Mouse (Mus musculus): Measurements from ENCODE around the gene Dlg4. TPM values are rescaled to one million over a fixed set of nuclear protein-coding genes. Genes with fewer than 3 reads are reported as not detected.

Dlg4 gene
- polyA plus RNA-seq, 2 experiments, result 0.33 to 1.9 TPM

DNA sequence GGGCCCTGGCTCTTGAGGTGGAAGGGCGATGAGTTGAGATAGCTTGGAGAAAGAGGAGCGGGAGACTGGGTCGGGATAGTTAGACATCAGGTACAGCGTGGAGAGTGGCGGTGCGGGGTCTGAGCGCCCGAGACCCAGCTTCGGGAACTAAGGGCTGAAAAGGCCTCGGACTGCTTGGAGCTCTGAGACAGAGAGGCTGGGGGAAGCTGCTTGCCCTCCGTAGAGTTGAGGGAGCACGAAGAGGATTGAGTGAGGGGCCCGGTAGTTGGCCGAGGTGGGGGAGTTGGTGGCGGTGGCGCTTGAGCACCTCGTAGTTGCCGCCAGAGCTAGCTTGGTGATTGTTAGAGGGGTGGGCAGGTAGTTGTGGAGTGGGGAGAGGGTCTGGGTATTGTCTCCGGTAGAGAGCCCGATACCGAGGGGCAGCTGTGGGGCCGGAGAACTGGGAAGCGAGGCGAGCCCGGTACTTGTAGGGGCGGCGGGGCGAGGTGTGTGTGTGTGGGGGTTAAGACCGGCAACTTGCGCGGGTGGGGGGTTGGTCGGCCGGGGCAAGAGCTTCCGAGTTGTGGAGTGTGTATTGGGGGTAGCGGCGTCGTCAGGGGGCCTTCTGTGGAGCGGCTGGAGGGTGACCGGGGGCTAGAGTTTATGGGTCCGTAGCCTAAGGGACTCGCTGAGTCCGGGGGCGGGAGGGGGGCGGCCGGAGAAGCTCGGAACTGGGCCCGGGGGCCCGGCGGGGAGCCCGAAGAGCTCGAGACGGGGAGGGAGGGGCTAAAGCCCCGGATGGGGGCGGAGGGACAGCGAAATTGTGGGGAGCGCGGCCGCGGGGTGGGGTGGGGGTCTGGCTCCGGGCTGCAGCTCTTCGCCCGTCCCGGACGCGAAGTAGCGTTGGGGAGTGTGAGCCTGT is 20.3 kb upstream of the Dlg4 start:
- no peak for TF ChIP-seq CTCF (IDR thresholded peaks at IDR 0.05; ENCODE audit: low read depth)
- Histone ChIP-seq H3K4me2 (ENCODE audit: low read depth) (peak overlapping the region; percentile 91), H3K9me3 (ENCODE audit: control insufficient read depth, low read length) (no peaks in the 10 kb centered on the region), H3K27me3 (ENCODE audit: control insufficient read depth, insufficient read depth, low read length) (no peaks in the 10 kb centered on the region), H3K27ac (peak overlapping the region; percentile 95), H3K36me3 (replicated peaks; ENCODE audit: control insufficient read depth, insufficient read depth, low read depth) (peaks cover 40% of the 10 kb centered on the region), H3K9ac (replicated peaks) (peak overlapping the region; percentile 100), H3K4me1 (replicated peaks; ENCODE audit: control insufficient read depth in 2 of 2, insufficient read depth in 2 of 2, low read length in 1 of 2) (peaks cover 21 to 29% of the 10 kb centered on the region in 2 experiments), H3K4me3 (ENCODE audit: insufficient read depth in 1 of 2, low read depth in 2 of 2, low read length in 2 of 2) (peak overlapping the region; percentile 90 to 97)
- ATAC-seq (ENCODE audit: insufficient read depth), result peak; percentile 11
- no peak for DNase-seq (ENCODE audit: low read depth in 3 of 3, low spot score in 3 of 3)
- WGBS (ENCODE audit: insufficient replicate concordance), result under 1% methylated on average over 65 of the region's 66 CpGs

DNA sequence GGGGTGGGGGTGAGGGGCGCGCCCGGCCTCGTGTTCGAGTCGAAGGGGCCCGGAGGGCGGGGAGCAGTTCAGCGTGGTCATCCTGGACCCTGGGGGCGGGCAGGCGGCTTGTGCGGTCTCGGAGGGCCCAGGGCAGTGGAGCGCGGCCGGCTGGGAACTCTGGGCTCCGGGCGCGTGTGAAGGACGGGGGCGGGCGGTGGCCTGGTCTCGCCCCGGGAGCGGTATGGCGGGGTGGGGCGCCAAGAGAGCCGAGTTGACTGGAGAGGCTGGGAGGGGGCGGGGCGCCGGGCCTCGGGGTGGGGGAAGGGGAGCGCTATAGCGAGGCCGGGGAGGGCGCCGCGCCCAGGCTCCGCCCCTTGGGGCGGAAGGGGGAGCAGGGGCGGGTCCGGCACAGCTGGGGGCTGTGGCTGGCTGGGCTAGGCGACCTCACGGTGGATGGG is 19.7 kb upstream of the Dlg4 start:
- WGBS (ENCODE audit: insufficient replicate concordance), result under 1% methylated on average over 38 of the region's 44 CpGs
- Histone ChIP-seq H3K36me3 (replicated peaks; ENCODE audit: control insufficient read depth, insufficient read depth, low read depth) (peaks cover 40% of the 10 kb centered on the region), H3K4me2 (ENCODE audit: low read depth) (peak overlapping the region; percentile 91), H3K4me3 (ENCODE audit: insufficient read depth in 1 of 2, low read depth in 2 of 2, low read length in 2 of 2) (peak overlapping the region; percentile 90 to 97), H3K27ac (peak overlapping the region; percentile 95), H3K9ac (replicated peaks) (peak overlapping the region; percentile 100), H3K4me1 (replicated peaks; ENCODE audit: control insufficient read depth in 2 of 2, insufficient read depth in 2 of 2, low read length in 1 of 2) (peaks cover 22 to 34% of the 10 kb centered on the region in 2 experiments), H3K9me3 (ENCODE audit: control insufficient read depth, low read length) (no peaks in the 10 kb centered on the region), H3K27me3 (ENCODE audit: control insufficient read depth, insufficient read depth, low read length) (no peaks in the 10 kb centered on the region)
- no peak for TF ChIP-seq CTCF (IDR thresholded peaks at IDR 0.05; ENCODE audit: low read depth)
- no peak for TF ChIP-seq EP300 (IDR thresholded peaks at IDR 0.05; ENCODE audit: low read depth)
- peak; percentile 68 for ATAC-seq (ENCODE audit: insufficient read depth)
- peak; percentile 73 to 78 (median 76) for DNase-seq (ENCODE audit: low read depth in 3 of 3, low spot score in 3 of 3)

DNA sequence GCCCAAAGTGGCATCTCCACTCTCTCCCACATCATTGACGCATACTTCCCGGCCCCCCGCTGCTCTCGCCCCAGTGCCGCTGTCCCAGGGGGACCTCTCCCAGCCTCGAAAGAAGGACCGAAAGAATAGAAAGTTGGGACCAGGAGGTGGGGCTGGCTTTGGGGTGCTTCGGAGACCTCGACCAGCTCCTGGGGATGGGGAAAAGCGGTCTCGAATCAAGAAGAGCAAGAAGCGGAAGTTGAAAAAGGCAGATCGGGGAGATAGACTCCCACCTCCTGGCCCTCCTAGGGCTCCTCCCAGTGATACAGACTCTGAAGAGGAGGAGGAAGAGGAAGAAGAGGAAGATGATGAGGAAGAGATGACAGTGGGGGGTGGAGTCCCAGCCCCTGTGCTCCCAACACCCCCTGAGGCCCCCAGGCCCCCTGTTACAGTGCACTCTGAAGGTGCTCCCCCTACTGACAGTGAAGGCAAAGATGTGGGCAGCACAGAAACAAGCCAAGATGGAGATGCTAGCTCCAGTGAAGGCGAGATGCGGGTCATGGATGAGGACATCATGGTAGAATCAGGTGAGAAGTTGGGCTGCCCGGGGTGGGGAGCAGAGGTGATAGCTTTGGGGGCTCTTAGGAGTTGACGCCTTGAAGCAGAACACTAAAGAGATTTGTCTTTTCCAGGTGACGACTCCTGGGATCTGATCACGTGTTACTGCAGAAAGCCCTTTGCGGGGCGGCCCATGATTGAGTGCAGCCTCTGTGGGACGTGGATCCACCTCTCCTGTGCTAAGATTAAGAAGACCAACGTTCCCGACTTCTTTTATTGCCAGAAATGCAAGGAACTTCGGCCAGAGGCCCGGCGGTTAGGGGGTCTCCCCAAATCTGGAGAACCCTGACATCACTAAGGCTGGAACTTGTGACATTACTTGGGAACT is 17.9 kb upstream of the Dlg4 start:
- Histone ChIP-seq H3K27ac (no peak overlapping the region), H3K36me3 (replicated peaks; ENCODE audit: control insufficient read depth, insufficient read depth, low read depth) (peaks cover 34% of the 10 kb centered on the region), H3K9me3 (ENCODE audit: control insufficient read depth, low read length) (no peaks in the 10 kb centered on the region), H3K4me3 (ENCODE audit: insufficient read depth in 1 of 2, low read depth in 2 of 2, low read length in 2 of 2) (no peak overlapping the region), H3K9ac (replicated peaks) (no peak overlapping the region), H3K4me2 (ENCODE audit: low read depth) (no peak overlapping the region), H3K27me3 (ENCODE audit: control insufficient read depth, insufficient read depth, low read length) (no peaks in the 10 kb centered on the region), H3K4me1 (replicated peaks; ENCODE audit: control insufficient read depth in 2 of 2, insufficient read depth in 2 of 2, low read length in 1 of 2) (peaks cover 16 to 29% of the 10 kb centered on the region in 2 experiments)
- DNase-seq (ENCODE audit: low read depth in 3 of 3, low spot score in 3 of 3) (no peak), ATAC-seq (ENCODE audit: insufficient read depth) (no peak)
- 83% methylated on average over 27 of the region's 27 CpGs for WGBS (ENCODE audit: insufficient replicate concordance)
- no peak for TF ChIP-seq EP300 (IDR thresholded peaks at IDR 0.05; ENCODE audit: low read depth)
- TF ChIP-seq CTCF (IDR thresholded peaks at IDR 0.05; ENCODE audit: low read depth), result peak; percentile 53

DNA sequence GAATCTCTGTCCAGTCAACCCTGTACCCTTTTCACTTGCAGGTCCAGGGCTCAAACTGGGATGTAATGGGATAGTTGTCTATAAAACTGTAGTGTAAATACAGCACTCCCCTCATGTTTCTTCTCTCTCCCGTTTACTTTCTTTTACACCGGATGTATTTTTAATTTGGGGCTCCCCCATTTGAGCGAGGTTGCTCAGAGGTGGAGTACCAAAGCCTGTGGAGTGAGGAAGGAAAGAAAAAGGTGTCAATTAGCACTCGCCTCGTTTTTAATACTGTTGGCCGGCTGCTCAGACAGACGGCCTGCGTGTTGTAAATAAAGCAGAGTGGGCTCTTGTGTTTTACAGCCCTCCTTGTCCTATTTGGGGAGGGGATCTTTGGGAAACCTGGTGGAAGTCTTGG is 17.1 kb upstream of the Dlg4 start:
- H3K4me2 ChIP-seq (ENCODE audit: low read depth), result peak overlapping the region; percentile 91; the same call in 1 of the 2 replicates
- no peak for TF ChIP-seq CTCF (IDR thresholded peaks at IDR 0.05; ENCODE audit: low read depth)
- no peak for TF ChIP-seq EP300 (IDR thresholded peaks at IDR 0.05; ENCODE audit: low read depth)
- ATAC-seq (ENCODE audit: insufficient read depth) (no peak), DNase-seq (ENCODE audit: low read depth in 3 of 3, low spot score in 3 of 3) (no peak)
- H3K9ac ChIP-seq (replicated peaks), result no peak overlapping the region
- H3K27me3 ChIP-seq (ENCODE audit: control insufficient read depth, insufficient read depth, low read length), result no peaks in the 10 kb centered on the region
- no peak overlapping the region for H3K4me3 ChIP-seq (ENCODE audit: insufficient read depth in 1 of 2, low read depth in 2 of 2, low read length in 2 of 2)
- WGBS (ENCODE audit: insufficient replicate concordance), result 80% methylated on average over 8 of the region's 8 CpGs
- H3K4me1 ChIP-seq (replicated peaks; ENCODE audit: control insufficient read depth in 2 of 2, insufficient read depth in 2 of 2, low read length in 1 of 2), result peaks cover 12 to 25% of the 10 kb centered on the region in 2 experiments
- no peaks in the 10 kb centered on the region for H3K9me3 ChIP-seq (ENCODE audit: control insufficient read depth, low read length)
- peaks cover 25% of the 10 kb centered on the region for H3K36me3 ChIP-seq (replicated peaks; ENCODE audit: control insufficient read depth, insufficient read depth, low read depth)
- H3K27ac ChIP-seq, result peak overlapping the region; percentile 5; the same call in 1 of the 2 replicates

Data from liver, embryonic 14.5 days (tissue).